Mouse (Mus musculus) embryonic facial prominence, embryonic 12.5 days (tissue): ENCODE results near the gene Tbc1d22a. TPM values are rescaled to one million over a fixed set of nuclear protein-coding genes. Genes with fewer than 3 reads are reported as not detected.
"Not testable (repeated sequence)": the region's sequence is repeated elsewhere in the genome, so short reads cannot be mapped to it uniquely, and the experiment has no call there.

Experiments used
- ATAC-seq: fragments of 200-750 bp; cut with Nextera tagmentation; 2 replicates; pipeline ENCODE4 v1.8.0; 2017; ENCODE audit not compliant: insufficient number of reproducible peaks, insufficient read depth, low FRiP score, low TSS enrichment
- H3K27ac ChIP-seq: fragments of 300-500 bp; sonication (generic); 2 replicates; pipeline ENCODE4 v1.5.1; 2016; ENCODE audit warnings: mild to moderate bottlenecking
- H3K27me3 ChIP-seq: fragments of 300-500 bp; sonication (generic); 2 replicates; pipeline ENCODE4 v1.6.1; 2016; ENCODE audit warnings: mild to moderate bottlenecking, moderate library complexity
- H3K36me3 ChIP-seq: fragments of 300-500 bp; sonication (generic); 2 replicates; pipeline ENCODE4 v1.6.1; 2016; ENCODE audit warnings: mild to moderate bottlenecking
- H3K4me1 ChIP-seq: fragments of 300-500 bp; sonication (generic); 2 replicates; pipeline ENCODE4 v1.6.1; 2016
- H3K4me2 ChIP-seq: fragments of 300-500 bp; sonication (generic); replicated peaks from 2 replicates; pipeline ENCODE4 v1.6.1; 2016; ENCODE audit warnings: mild to moderate bottlenecking, moderate library complexity
- H3K4me3 ChIP-seq: fragments of 300-500 bp; sonication (generic); 2 replicates; pipeline ENCODE4 v1.5.1; 2016; ENCODE audit warnings: mild to moderate bottlenecking
- H3K9ac ChIP-seq: fragments of 300-500 bp; sonication (generic); 2 replicates; pipeline ENCODE4 v1.6.1; 2016; ENCODE audit warnings: mild to moderate bottlenecking, moderate library complexity
- H3K9me3 ChIP-seq: fragments of 300-500 bp; sonication (generic); 2 replicates; pipeline ENCODE4 v1.6.1; 2016; ENCODE audit warnings: mild to moderate bottlenecking, moderate library complexity
- WGBS: fragments of 180-500 bp; shearing (Covaris S2); methylation state at CpG from one replicate; pipeline ENCODE4 v1.1.7; 2016; 5-methylcytosine and 5-hydroxymethylcytosine counted together
- polyA plus RNA-seq: library from polyadenylated mRNA; unstranded; fragments of >200 nt; fragmentation: Nextera tagmentation; extraction: Ambion mirVana; gene quantifications from 2 replicates; pipeline ENCODE4 v1.2.1, GENCODE M21; 2016

Gene Tbc1d22a
- polyA plus RNA-seq, 1 experiment from 2014 or later: 13.0 TPM

GRCm38 (mm10) chr15:86214549-86215201, 416 bp downstream of the Tbc1d22a start:
- H3K4me2 ChIP-seq: peak overlapping the region; percentile 98
- peaks cover 13% of the 10 kb centered on the region for H3K4me1 ChIP-seq
- H3K9ac ChIP-seq: peak overlapping the region; percentile 87
- H3K4me3 ChIP-seq: peak overlapping the region; percentile 87
- peak; percentile 60 for ATAC-seq
- no peaks in the 10 kb centered on the region for H3K36me3 ChIP-seq
- no peaks in the 10 kb centered on the region for H3K9me3 ChIP-seq
- peak overlapping the region; percentile 85 for H3K27ac ChIP-seq
- H3K27me3 ChIP-seq: no peaks in the 10 kb centered on the region
- 15% methylated on average over 25 of the region's 25 CpGs for WGBS

- not testable (repeated sequence) for H3K9me3 ChIP-seq, ATAC-seq, H3K27ac ChIP-seq, H3K4me2 ChIP-seq, H3K9ac ChIP-seq, H3K36me3 ChIP-seq, H3K4me3 ChIP-seq, H3K27me3 ChIP-seq
- peaks cover 13% of the 10 kb centered on the region for H3K4me1 ChIP-seq
- WGBS: 86% methylated on average over 9 of the region's 9 CpGs
These were observed 2.4 kb downstream of the Tbc1d22a start for GRCm38 (mm10) chr15:86216641-86217040.

- Histone ChIP-seq H3K9ac (no peak overlapping the region), H3K4me2 (no peak overlapping the region), H3K9me3 (no peaks in the 10 kb centered on the region), H3K27ac (no peak overlapping the region), H3K4me1 (peaks cover 4% of the 10 kb centered on the region), H3K27me3 (no peaks in the 10 kb centered on the region), H3K36me3 (no peaks in the 10 kb centered on the region), H3K4me3 (no peak overlapping the region)
- WGBS: 78% methylated on average over 7 of the region's 7 CpGs
- no peak for ATAC-seq
These were observed 5.4 kb downstream of the Tbc1d22a start for GRCm38 (mm10) chr15:86219534-86220228.

GRCm38 (mm10) chr15:86220229-86220630, 6.0 kb downstream of the Tbc1d22a start:
- Histone ChIP-seq H3K4me2 (no peak overlapping the region), H3K4me3 (no peak overlapping the region), H3K4me1 (no peaks in the 10 kb centered on the region), H3K9me3 (no peaks in the 10 kb centered on the region), H3K27me3 (no peaks in the 10 kb centered on the region), H3K27ac (no peak overlapping the region), H3K36me3 (no peaks in the 10 kb centered on the region), H3K9ac (no peak overlapping the region)
- ATAC-seq: no peak
- WGBS: 86% methylated on average over 5 of the region's 5 CpGs

- 83% methylated on average over 4 of the region's 4 CpGs for WGBS
These were observed 6.5 kb downstream of the Tbc1d22a start for GRCm38 (mm10) chr15:86220715-86221114.

GRCm38 (mm10) chr15:86221369-86221768, 7.1 kb downstream of the Tbc1d22a start:
- no peaks in the 10 kb centered on the region for H3K36me3 ChIP-seq
- H3K9me3 ChIP-seq: no peaks in the 10 kb centered on the region
- H3K27me3 ChIP-seq: no peaks in the 10 kb centered on the region
- H3K4me3 ChIP-seq: no peak overlapping the region
- 81% methylated on average over 4 of the region's 4 CpGs for WGBS
- H3K9ac ChIP-seq: no peak overlapping the region
- H3K4me1 ChIP-seq: no peaks in the 10 kb centered on the region
- no peak for ATAC-seq
- H3K4me2 ChIP-seq: no peak overlapping the region
- no peak overlapping the region for H3K27ac ChIP-seq

More at GRCm38 (mm10) chr15:86220715-86221114, 6.5 kb downstream of the Tbc1d22a start:
- no peak overlapping the region for H3K9ac ChIP-seq
- no peak for ATAC-seq
- no peaks in the 10 kb centered on the region for H3K27me3 ChIP-seq
- H3K4me2 ChIP-seq: no peak overlapping the region
- H3K27ac ChIP-seq: no peak overlapping the region
- H3K9me3 ChIP-seq: no peaks in the 10 kb centered on the region
- no peaks in the 10 kb centered on the region for H3K4me1 ChIP-seq
- H3K4me3 ChIP-seq: no peak overlapping the region
- H3K36me3 ChIP-seq: no peaks in the 10 kb centered on the region

GRCm38 (mm10) chr15:86221901-86222300, 7.6 kb downstream of the Tbc1d22a start:
- not testable (repeated sequence) for H3K36me3 ChIP-seq, H3K4me1 ChIP-seq, H3K4me3 ChIP-seq, H3K27me3 ChIP-seq, H3K27ac ChIP-seq, ATAC-seq, H3K9me3 ChIP-seq, H3K9ac ChIP-seq, H3K4me2 ChIP-seq
- 85% methylated on average over 11 of the region's 11 CpGs for WGBS

GRCm38 (mm10) chr15:86224972-86225551, 10.8 kb downstream of the Tbc1d22a start:
- H3K4me1 ChIP-seq: no peaks in the 10 kb centered on the region
- H3K9me3 ChIP-seq: no peaks in the 10 kb centered on the region
- H3K9ac ChIP-seq: no peak overlapping the region
- H3K27me3 ChIP-seq: no peaks in the 10 kb centered on the region
- ATAC-seq: no peak
- no peaks in the 10 kb centered on the region for H3K36me3 ChIP-seq
- no peak overlapping the region for H3K27ac ChIP-seq
- WGBS: 88% methylated on average over 7 of the region's 7 CpGs
- H3K4me3 ChIP-seq: no peak overlapping the region
- H3K4me2 ChIP-seq: no peak overlapping the region

- H3K9ac ChIP-seq: no peak overlapping the region
- no peaks in the 10 kb centered on the region for H3K36me3 ChIP-seq
- no peaks in the 10 kb centered on the region for H3K9me3 ChIP-seq
- WGBS: 86% methylated on average over 5 of the region's 5 CpGs
- no peaks in the 10 kb centered on the region for H3K4me1 ChIP-seq
- H3K4me3 ChIP-seq: no peak overlapping the region
- H3K4me2 ChIP-seq: no peak overlapping the region
- H3K27ac ChIP-seq: no peak overlapping the region
- ATAC-seq: no peak
- H3K27me3 ChIP-seq: no peaks in the 10 kb centered on the region
These were observed 12.0 kb downstream of the Tbc1d22a start for GRCm38 (mm10) chr15:86226221-86226620.

- no peaks in the 10 kb centered on the region for H3K36me3 ChIP-seq
- 81% methylated on average over 2 of the region's 2 CpGs for WGBS
- no peak overlapping the region for H3K4me2 ChIP-seq
- H3K4me3 ChIP-seq: no peak overlapping the region
- H3K9me3 ChIP-seq: no peaks in the 10 kb centered on the region
- no peak for ATAC-seq
- H3K27me3 ChIP-seq: no peaks in the 10 kb centered on the region
- no peak overlapping the region for H3K27ac ChIP-seq
- H3K9ac ChIP-seq: no peak overlapping the region
- no peaks in the 10 kb centered on the region for H3K4me1 ChIP-seq
These were observed 12.7 kb downstream of the Tbc1d22a start for GRCm38 (mm10) chr15:86226968-86227367.

- no peaks in the 10 kb centered on the region for H3K27me3 ChIP-seq
- no peak overlapping the region for H3K9ac ChIP-seq
- no peak overlapping the region for H3K27ac ChIP-seq
- WGBS: 40% methylated on average over 3 of the region's 3 CpGs
- H3K9me3 ChIP-seq: no peaks in the 10 kb centered on the region
- no peaks in the 10 kb centered on the region for H3K36me3 ChIP-seq
- ATAC-seq: no peak
- H3K4me1 ChIP-seq: no peaks in the 10 kb centered on the region
- H3K4me3 ChIP-seq: no peak overlapping the region
- no peak overlapping the region for H3K4me2 ChIP-seq
These were observed 13.9 kb downstream of the Tbc1d22a start for GRCm38 (mm10) chr15:86228186-86228585.

GRCm38 (mm10) chr15:86229088-86229487, 14.8 kb downstream of the Tbc1d22a start:
- H3K36me3 ChIP-seq: no peaks in the 10 kb centered on the region
- no peaks in the 10 kb centered on the region for H3K4me1 ChIP-seq
- no peaks in the 10 kb centered on the region for H3K27me3 ChIP-seq
- no peak overlapping the region for H3K4me2 ChIP-seq
- no peaks in the 10 kb centered on the region for H3K9me3 ChIP-seq
- ATAC-seq: no peak
- no peak overlapping the region for H3K9ac ChIP-seq
- 86% methylated on average over 8 of the region's 8 CpGs for WGBS
- H3K27ac ChIP-seq: no peak overlapping the region
- H3K4me3 ChIP-seq: no peak overlapping the region
